Mouse (Mus musculus): ENCODE data around the gene Ttpal.

Ttpal gene

DNA sequence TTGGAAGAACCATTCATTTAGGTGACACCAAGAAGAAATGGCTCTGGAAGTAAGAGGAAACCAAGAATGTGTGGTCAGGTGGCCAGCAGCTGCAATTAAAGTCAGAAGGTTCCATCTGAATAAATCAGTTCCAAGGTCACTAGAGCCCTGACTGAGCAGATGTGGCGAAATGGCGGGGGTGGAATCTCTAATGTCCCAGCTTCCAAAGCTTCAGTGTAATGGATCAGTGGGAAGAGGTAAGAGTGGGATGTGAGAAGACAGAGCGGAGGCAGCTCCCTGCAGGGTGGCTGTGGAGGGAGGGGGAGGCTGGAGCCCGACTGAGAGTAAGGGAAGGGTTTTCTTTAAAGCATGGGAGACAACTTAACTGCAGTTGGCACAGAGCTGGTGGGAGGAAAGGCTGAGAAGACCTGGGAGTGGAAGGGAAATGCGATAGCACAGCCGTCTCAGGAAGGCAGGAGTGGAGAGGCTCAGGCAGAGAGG, 59.3 kb downstream of the Ttpal start:
- peak; percentile 30 for DNase-seq (ENCODE audit: low read depth)

DNA sequence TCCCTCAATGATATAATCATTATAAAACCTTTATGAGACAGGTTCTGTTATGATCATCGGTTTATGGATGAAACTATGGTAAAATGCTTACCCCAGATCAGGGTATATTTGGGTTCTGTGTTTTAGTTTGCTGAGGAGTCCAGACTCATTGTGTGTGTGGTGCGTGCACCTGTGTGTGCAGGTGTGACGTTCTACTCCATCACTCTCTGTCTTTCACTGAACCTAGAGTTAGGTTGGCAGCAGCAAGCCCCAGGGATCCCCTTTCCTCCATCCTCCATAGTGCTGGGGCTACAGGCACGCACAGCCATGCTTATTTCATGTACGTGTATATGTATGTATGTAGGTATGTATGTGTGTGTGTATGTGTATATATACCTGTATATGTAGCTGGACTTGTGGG, 60.0 kb downstream of the Ttpal start:
- DNase-seq (ENCODE audit: low read depth): no peak

DNA sequence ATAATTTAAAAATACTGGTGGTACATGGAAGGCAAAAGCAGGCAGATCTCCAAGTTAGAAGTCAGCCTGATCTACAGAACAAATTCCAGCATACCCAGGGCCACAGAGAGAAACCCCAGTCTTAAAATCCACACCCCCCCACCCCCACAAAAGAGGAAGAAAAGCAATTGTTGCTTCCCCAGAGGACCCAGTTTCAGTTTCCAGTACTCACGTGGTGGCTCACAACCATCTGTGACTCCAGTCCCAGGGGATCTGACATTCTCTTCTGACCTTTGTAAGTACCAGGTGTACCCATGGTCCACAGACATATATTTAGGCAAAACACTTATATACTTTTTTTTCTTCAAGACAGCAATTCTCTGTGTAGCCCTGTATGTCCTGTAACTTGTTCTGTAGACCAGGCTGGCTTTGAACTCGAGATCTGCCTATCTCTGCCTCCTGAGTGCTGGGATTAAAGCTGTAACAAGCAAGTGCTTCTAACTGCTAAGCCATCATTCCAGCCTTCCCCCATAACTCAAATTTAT, 60.6 kb downstream of the Ttpal start:
- DNase-seq (ENCODE audit: low read depth): peak; percentile 41

DNA sequence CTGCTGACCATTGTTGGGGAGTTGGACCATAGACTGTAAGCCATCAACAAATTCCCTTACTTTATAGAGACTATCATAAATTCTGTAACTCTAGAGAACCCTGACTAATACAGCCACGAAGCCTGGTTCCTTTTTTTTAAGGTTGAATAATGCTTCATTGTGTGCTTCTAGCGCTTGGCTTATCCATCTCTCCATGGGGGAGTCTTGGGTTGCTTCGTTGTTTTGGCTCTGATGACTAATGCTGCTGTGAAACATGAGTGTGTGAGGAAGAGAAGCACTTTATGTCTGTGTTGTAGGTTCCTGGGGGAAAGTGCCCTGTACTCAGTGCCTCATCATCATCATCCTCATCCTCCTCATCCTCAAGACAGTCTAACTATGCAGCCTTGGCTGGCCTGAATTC, 61.8 kb downstream of the Ttpal start:
- peak; percentile 70 for DNase-seq (ENCODE audit: low read depth)

DNA sequence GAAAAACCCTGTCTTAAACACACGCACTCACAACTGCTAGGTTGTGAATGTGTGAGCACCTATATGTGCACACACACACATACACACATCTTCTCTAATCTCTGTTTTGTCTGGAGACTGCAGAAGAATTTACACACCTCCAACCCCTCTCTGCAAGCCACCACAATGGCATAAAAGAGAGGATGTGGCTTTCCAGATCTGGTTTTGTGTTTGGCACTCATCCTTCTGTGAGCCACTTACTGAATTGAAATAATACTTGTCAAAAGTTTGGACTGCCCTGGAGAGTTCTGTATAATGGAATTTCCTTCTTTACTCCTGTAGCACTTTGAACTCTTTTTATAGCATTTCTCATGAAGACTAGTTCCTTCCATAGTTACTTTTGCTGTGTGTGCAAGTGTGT, 64.9 kb downstream of the Ttpal start:
- DNase-seq (ENCODE audit: low read depth): peak; percentile 59
